13 mouse cellular contexts compared by ENCODE assay signal in the genomic region with DNA sequence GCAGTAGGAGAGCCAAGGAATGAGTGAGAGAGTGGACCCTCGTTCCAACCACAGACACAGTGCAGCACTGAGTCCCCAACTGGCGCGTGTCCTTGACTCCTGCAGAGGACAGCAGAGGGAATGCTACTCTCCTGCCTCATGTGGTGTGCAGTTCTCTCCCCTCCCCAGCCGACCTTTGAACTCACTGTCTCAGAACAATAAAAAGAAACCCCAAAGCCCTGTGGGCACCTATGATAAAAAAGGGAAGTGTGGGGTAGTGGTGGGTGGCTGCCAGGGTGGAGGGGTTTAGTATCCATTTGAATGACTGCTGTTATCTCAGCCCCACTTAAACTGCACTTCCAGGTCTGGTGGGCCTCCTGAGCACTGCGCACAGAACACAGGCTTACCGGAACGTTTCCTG. TPM values are rescaled to one million over a fixed set of nuclear protein-coding genes. Genes with fewer than 3 reads are reported as not detected.
DNase-seq lines count a peak whose midpoint lies in the region; ATAC-seq and TF ChIP-seq lines count a peak whose summit lies in the region.
"Had no signal": no experiment of that assay in that cellular context is flagged by ENCODE, and none has a peak within 500 bp of the region (broad histone marks: within the 10 kb centered on the region; RNA-seq: fewer than 3 reads in every experiment).

No protein-coding gene starts in this region.

- 45% methylated on average over 7 of the region's 7 CpGs for WGBS in heart, embryonic 12.5 days
- 47% methylated on average over 7 of the region's 7 CpGs for WGBS in heart, embryonic 16.5 days
- 92% methylated on average over 7 of the region's 7 CpGs for WGBS in forebrain, postnatal 0 days

- ATAC-seq in heart, embryonic 12.5 days (ENCODE audit: insufficient number of reproducible peaks, low FRiP score) = no peak
- no peak for ATAC-seq in megakaryocyte, adult 5-6 weeks (ENCODE audit: poor library complexity, severe bottlenecking)
- ATAC-seq in heart, embryonic 16.5 days (replicated peaks; ENCODE audit: extremely low read depth, insufficient read depth, low FRiP score) = no peak
- no peak for ATAC-seq in forebrain, postnatal 0 days
- ATAC-seq: forebrain, embryonic 16.5 days had no signal

- no peak overlapping the region for H3K4me3 ChIP-seq in heart, embryonic 12.5 days
- H3K4me3 ChIP-seq in megakaryocyte, embryonic 14.5 days (replicated peaks) = peak overlapping the region; percentile 78
- H3K4me3 ChIP-seq in heart, embryonic 16.5 days (ENCODE audit: low read length) = no peak overlapping the region
- H3K4me3 ChIP-seq in forebrain, postnatal 0 days (ENCODE audit: low read depth, low read length) = no peak overlapping the region
- H3K4me3 ChIP-seq: neural tube, embryonic 13.5 days had no signal

- no peak for TF ChIP-seq CTCF in forebrain, postnatal 0 days (IDR thresholded peaks at IDR 0.05; ENCODE audit: low read depth)

- no peaks in the 10 kb centered on the region for H3K36me3 ChIP-seq in heart, embryonic 12.5 days
- peaks cover 3% of the 10 kb centered on the region for H3K36me3 ChIP-seq in megakaryocyte, embryonic 14.5 days (replicated peaks; ENCODE audit: low read length)
- no peaks in the 10 kb centered on the region for H3K36me3 ChIP-seq in heart, embryonic 16.5 days (ENCODE audit: control insufficient read depth, insufficient read depth)
- no peaks in the 10 kb centered on the region for H3K36me3 ChIP-seq in forebrain, postnatal 0 days (ENCODE audit: insufficient read depth)
- H3K36me3 ChIP-seq: neural tube, embryonic 13.5 days had no signal

- peak overlapping the region; percentile 32 for H3K4me2 ChIP-seq in heart, embryonic 12.5 days
- H3K4me2 ChIP-seq in heart, embryonic 16.5 days (ENCODE audit: low read depth, low read length) = peak overlapping the region; percentile 6
- no peak overlapping the region for H3K4me2 ChIP-seq in forebrain, postnatal 0 days (ENCODE audit: low read depth)
- H3K4me2 ChIP-seq: hindbrain, embryonic 14.5 days; neural tube, embryonic 13.5 days had no signal

- no peak for DNase-seq in heart, postnatal 36 days
- DNase-seq in kidney, postnatal 25 days = no peak
- DNase-seq in right cerebral cortex, postnatal 25 days = no peak
- DNase-seq in forebrain, postnatal 0 days = no peak
- DNase-seq: adrenal gland, postnatal 10 days; cerebellum, adult 9-10 months had no signal

- H3K27me3 ChIP-seq in heart, embryonic 12.5 days (replicated peaks) = no peaks in the 10 kb centered on the region
- H3K27me3 ChIP-seq in megakaryocyte, embryonic 14.5 days (replicated peaks) = no peaks in the 10 kb centered on the region
- no peaks in the 10 kb centered on the region for H3K27me3 ChIP-seq in heart, embryonic 16.5 days (ENCODE audit: control insufficient read depth, insufficient read depth, low read length)
- no peaks in the 10 kb centered on the region for H3K27me3 ChIP-seq in forebrain, postnatal 0 days (ENCODE audit: insufficient read depth, low read length)
- H3K27me3 ChIP-seq: neural tube, embryonic 13.5 days had no signal

- H3K4me1 ChIP-seq in heart, embryonic 12.5 days (replicated peaks) = peaks cover 59% of the 10 kb centered on the region
- peaks cover 74% of the 10 kb centered on the region for H3K4me1 ChIP-seq in megakaryocyte, embryonic 14.5 days
- peaks cover 51% of the 10 kb centered on the region for H3K4me1 ChIP-seq in heart, embryonic 16.5 days (ENCODE audit: control insufficient read depth, insufficient read depth, low read length)
- peaks cover 14% of the 10 kb centered on the region for H3K4me1 ChIP-seq in forebrain, postnatal 0 days (ENCODE audit: insufficient read depth)

- H3K27ac ChIP-seq in heart, embryonic 12.5 days (ENCODE audit: poor library complexity, severe bottlenecking) = peak overlapping the region; percentile 66
- H3K27ac ChIP-seq in heart, embryonic 16.5 days (ENCODE audit: low read length) = peak overlapping the region; percentile 54
- no peak overlapping the region for H3K27ac ChIP-seq in forebrain, postnatal 0 days (ENCODE audit: low read depth, low read length)
- H3K27ac ChIP-seq: hindbrain, embryonic 14.5 days; neural tube, embryonic 13.5 days had no signal

- peak overlapping the region; percentile 5; the same call in 1 of the 2 replicates for H3K9ac ChIP-seq in heart, embryonic 12.5 days
- no peak overlapping the region; the same call in 1 of the 2 replicates for H3K9ac ChIP-seq in heart, embryonic 16.5 days (ENCODE audit: low read length)
- H3K9ac ChIP-seq in forebrain, postnatal 0 days = no peak overlapping the region
- H3K9ac ChIP-seq: hindbrain, embryonic 14.5 days; neural tube, embryonic 13.5 days had no signal

- no peaks in the 10 kb centered on the region for H3K9me3 ChIP-seq in heart, embryonic 12.5 days (replicated peaks)
- no peaks in the 10 kb centered on the region for H3K9me3 ChIP-seq in megakaryocyte, embryonic 14.5 days
- H3K9me3 ChIP-seq in heart, embryonic 16.5 days (replicated peaks; ENCODE audit: control insufficient read depth, low read length) = no peaks in the 10 kb centered on the region
- no peaks in the 10 kb centered on the region for H3K9me3 ChIP-seq in forebrain, postnatal 0 days (ENCODE audit: low read length)
- H3K9me3 ChIP-seq: neural tube, embryonic 13.5 days had no signal

- intact Hi-C loops in heart, postnatal 36 days (cut with DNase I) = loop anchor here (10.0 kb wide), 1 partner anchor 527 kb away; no protein-coding TSS in a partner anchor

RNA-seq across cellular contexts. Expression of a gene that starts 4.4 kb away (rescaled TPM):
- 11.4 and 11.7 TPM in 2 replicates for polyA plus RNA-seq in heart, embryonic 12.5 days (2016; fragmentation: Nextera tagmentation; extraction: Ambion mirVana)
- total RNA-seq in heart, postnatal 36 days (2021) = 10 to 100 TPM; 14.6 to 17.4 TPM
- 0.95 and 2.5 TPM in 2 replicates for polyA plus RNA-seq in megakaryocyte, embryonic 14.5 days (2012; ENCODE audit: insufficient read depth, low replicate concordance)
- total RNA-seq in megakaryocyte, adult 5-6 weeks (2015) = 12.3 and 14.5 TPM in 2 replicates
- 8.6 and 11.3 TPM in 2 replicates for total RNA-seq in megakaryocyte, adult 5-6 weeks (2017)
- polyA plus RNA-seq in heart, embryonic 16.5 days (2015; fragmentation: Nextera tagmentation; extraction: Ambion mirVana) = 10.2 and 10.7 TPM in 2 replicates
- 24.9 and 39.4 TPM in 2 replicates for total RNA-seq in forebrain, postnatal 0 days (2014; rRNA removed)
- polyA plus RNA-seq in forebrain, postnatal 0 days (2015; fragmentation: Nextera tagmentation; extraction: Ambion mirVana) = 15.1 and 18.8 TPM in 2 replicates

RNA-seq across cellular contexts. Expression of a gene that starts 26.1 kb away (rescaled TPM):
- 25.7 and 28.4 TPM in 2 replicates for polyA plus RNA-seq in heart, embryonic 12.5 days (2016; fragmentation: Nextera tagmentation; extraction: Ambion mirVana)
- under 1 TPM; 0.95 to 1.00 TPM for total RNA-seq in heart, postnatal 36 days (2021)
- polyA plus RNA-seq in megakaryocyte, embryonic 14.5 days (2012; ENCODE audit: insufficient read depth, low replicate concordance) = 3.4 TPM in 1 of 2 replicates, not detected in the other
- 26.9 and 35.6 TPM in 2 replicates for total RNA-seq in megakaryocyte, adult 5-6 weeks (2015)
- 35.7 and 36.8 TPM in 2 replicates for total RNA-seq in megakaryocyte, adult 5-6 weeks (2017)
- 27.3 and 28.8 TPM in 2 replicates for polyA plus RNA-seq in heart, embryonic 16.5 days (2015; fragmentation: Nextera tagmentation; extraction: Ambion mirVana)
- total RNA-seq in forebrain, postnatal 0 days (2014; rRNA removed) = 3.6 and 5.2 TPM in 2 replicates
- polyA plus RNA-seq in forebrain, postnatal 0 days (2015; fragmentation: Nextera tagmentation; extraction: Ambion mirVana) = 4.7 and 5.9 TPM in 2 replicates

RNA-seq across cellular contexts. Expression of a gene that starts 26.3 kb away (rescaled TPM):
- 112 and 114 TPM in 2 replicates for polyA plus RNA-seq in heart, embryonic 12.5 days (2016; fragmentation: Nextera tagmentation; extraction: Ambion mirVana)
- total RNA-seq in heart, postnatal 36 days (2021) = 10 to 100 TPM; 63.5 to 72.1 TPM
- 36.1 TPM in 1 of 2 replicates, not detected in the other for polyA plus RNA-seq in megakaryocyte, embryonic 14.5 days (2012; ENCODE audit: insufficient read depth, low replicate concordance)
- 43.3 and 49.2 TPM in 2 replicates for total RNA-seq in megakaryocyte, adult 5-6 weeks (2015)
- total RNA-seq in megakaryocyte, adult 5-6 weeks (2017) = 51.7 and 66.0 TPM in 2 replicates
- 126 and 133 TPM in 2 replicates for polyA plus RNA-seq in heart, embryonic 16.5 days (2015; fragmentation: Nextera tagmentation; extraction: Ambion mirVana)
- 6.9 and 9.5 TPM in 2 replicates for total RNA-seq in forebrain, postnatal 0 days (2014; rRNA removed)
- 26.8 and 27.9 TPM in 2 replicates for polyA plus RNA-seq in forebrain, postnatal 0 days (2015; fragmentation: Nextera tagmentation; extraction: Ambion mirVana)

RNA-seq across cellular contexts. Expression of a gene that starts 31.2 kb away (rescaled TPM):
- 1.0 and 1.1 TPM in 2 replicates for polyA plus RNA-seq in heart, embryonic 12.5 days (2016; fragmentation: Nextera tagmentation; extraction: Ambion mirVana)
- total RNA-seq in heart, postnatal 36 days (2021) = under 1 TPM; 0.39 to 0.43 TPM
- polyA plus RNA-seq in megakaryocyte, embryonic 14.5 days (2012; ENCODE audit: insufficient read depth, low replicate concordance) = 1.8 and 2.0 TPM in 2 replicates
- total RNA-seq in megakaryocyte, adult 5-6 weeks (2015) = 0.40 and 0.43 TPM in 2 replicates
- total RNA-seq in megakaryocyte, adult 5-6 weeks (2017) = 0.29 and 0.37 TPM in 2 replicates
- polyA plus RNA-seq in heart, embryonic 16.5 days (2015; fragmentation: Nextera tagmentation; extraction: Ambion mirVana) = 0.70 and 1.6 TPM in 2 replicates
- 7.8 and 7.9 TPM in 2 replicates for total RNA-seq in forebrain, postnatal 0 days (2014; rRNA removed)
- 4.3 and 6.5 TPM in 2 replicates for polyA plus RNA-seq in forebrain, postnatal 0 days (2015; fragmentation: Nextera tagmentation; extraction: Ambion mirVana)

RNA-seq across cellular contexts. Expression of a gene that starts 45.7 kb away (rescaled TPM):
- 69.9 and 75.4 TPM in 2 replicates for polyA plus RNA-seq in heart, embryonic 12.5 days (2016; fragmentation: Nextera tagmentation; extraction: Ambion mirVana)
- 10 to 100 TPM; 48.8 to 52.0 TPM for total RNA-seq in heart, postnatal 36 days (2021)
- 1.6 and 4.9 TPM in 2 replicates for polyA plus RNA-seq in megakaryocyte, embryonic 14.5 days (2012; ENCODE audit: insufficient read depth, low replicate concordance)
- total RNA-seq in megakaryocyte, adult 5-6 weeks (2015) = 12.6 and 15.5 TPM in 2 replicates
- total RNA-seq in megakaryocyte, adult 5-6 weeks (2017) = 12.6 and 25.3 TPM in 2 replicates
- 83.3 and 86.0 TPM in 2 replicates for polyA plus RNA-seq in heart, embryonic 16.5 days (2015; fragmentation: Nextera tagmentation; extraction: Ambion mirVana)
- total RNA-seq in forebrain, postnatal 0 days (2014; rRNA removed) = 50.2 and 58.5 TPM in 2 replicates
- polyA plus RNA-seq in forebrain, postnatal 0 days (2015; fragmentation: Nextera tagmentation; extraction: Ambion mirVana) = 87.0 and 92.0 TPM in 2 replicates
